Mouse (Mus musculus): ENCODE data around the gene Timm8b. TPM values are rescaled to one million over a fixed set of nuclear protein-coding genes. Genes with fewer than 3 reads are reported as not detected.
"Not testable (repeated sequence)": the region's sequence is repeated elsewhere in the genome, so short reads cannot be mapped to it uniquely, and the experiment has no call there.

The Timm8b gene
- total and polyA plus RNA-seq, 3 experiments, result 119 to 244 (median 160) TPM

GRCm38 (mm10) chr9:50616766-50617603 is 13.3 kb downstream of the Timm8b start, which contains the start of the genes Pih1d2 and Nkapd1 (continued):
- TF ChIP-seq TCF12 (IDR thresholded peaks at IDR 0.05; ENCODE audit: low read depth, low read length) (peak; percentile 70; the same call in 1 of the 2 replicates), ZC3H11A (IDR thresholded peaks at IDR 0.05; ENCODE audit: low read depth, low read length) (no peak), E2F4 (IDR thresholded peaks at IDR 0.05; ENCODE audit: insufficient replicate concordance, low read depth, low read length) (no peak), MEF2A (IDR thresholded peaks at IDR 0.05; ENCODE audit: borderline replicate concordance, low read depth, low read length) (no peak; the same call in 1 of the 2 replicates), MXI1 (IDR thresholded peaks at IDR 0.05; ENCODE audit: low read depth, low read length) (peak; percentile 98), CHD1 (IDR thresholded peaks at IDR 0.05; ENCODE audit: low read depth, low read length) (no peak)

GRCm38 (mm10) chr9:50617794-50618330 is 14.2 kb downstream of the Timm8b start:
- H3K9ac ChIP-seq (ENCODE audit: insufficient read depth, low read depth), result peak overlapping the region; percentile 86; the same call in 1 of the 2 replicates
- no peak overlapping the region for H3K27ac ChIP-seq (ENCODE audit: insufficient read depth, low read depth)
- H3K9me3 ChIP-seq (replicated peaks; ENCODE audit: low read length), result no peaks in the 10 kb centered on the region
- in situ Hi-C loops (cut with MboI; ENCODE audit: low pct_ligation_motif_present, low pct_unique_long_range_greater_than_20kb, low sequenced_read_pairs), result no loop called here
- TF ChIP-seq ZNF384 (IDR thresholded peaks at IDR 0.05; ENCODE audit: low read depth, low read length) (no peak), MEF2A (IDR thresholded peaks at IDR 0.05; ENCODE audit: borderline replicate concordance, low read depth, low read length) (no peak), TBP (conservative IDR thresholded peaks at IDR 0.05; ENCODE audit: low read depth, low read length) (0 out of 2 replicates have a peak, but pooled peaks have one; percentile 37), MAFK (IDR thresholded peaks at IDR 0.05; ENCODE audit: insufficient replicate concordance, low read length) (no peak)
- H3K4me2 ChIP-seq (ENCODE audit: insufficient read depth, low read depth, poor library complexity, severe bottlenecking), result peak overlapping the region; percentile 62; the same call in 1 of the 2 replicates
- peak overlapping the region in 2 of 3 experiments; percentile 71 to 96 for H3K4me3 ChIP-seq (replicated peaks in 1 of 3; ENCODE audit: low read depth in 2 of 3, low read length in 2 of 3, poor library complexity in 1 of 3)
- no peak for DNase-seq (ENCODE audit: extremely low read depth)
- H3K4me1 ChIP-seq (ENCODE audit: control insufficient read depth in 1 of 2, insufficient read depth in 2 of 2), result peaks cover 5 to 29% of the 10 kb centered on the region in 2 experiments; a peak in 2 of 4 replicates
- dilution Hi-C loops (cut with MboI; ENCODE audit: extremely low pct_ligation_motif_present, extremely low pct_unique_long_range_greater_than_20kb, low sequenced_read_pairs), result no loop called here
- peaks cover 34% of the 10 kb centered on the region for H3K79me2 ChIP-seq (replicated peaks; ENCODE audit: control insufficient read depth, extremely low read depth, insufficient read depth, poor library complexity, severe bottlenecking)
- no peaks in the 10 kb centered on the region for H3K27me3 ChIP-seq (replicated peaks)
- peaks cover 23 to 25% of the 10 kb centered on the region in 2 experiments for H3K36me3 ChIP-seq (replicated peaks in 1 of 2; ENCODE audit: control insufficient read depth in 1 of 2, insufficient read depth in 1 of 2, low read length in 1 of 2)

GRCm38 (mm10) chr9:50630903-50631302 is 27.2 kb downstream of the Timm8b start:
- H3K4me3 ChIP-seq (replicated peaks in 1 of 3; ENCODE audit: low read depth in 2 of 3, low read length in 2 of 3, poor library complexity in 1 of 3); in situ Hi-C loops (cut with MboI; ENCODE audit: low pct_ligation_motif_present, low pct_unique_long_range_greater_than_20kb, low sequenced_read_pairs); dilution Hi-C loops (cut with MboI; ENCODE audit: extremely low pct_ligation_motif_present, extremely low pct_unique_long_range_greater_than_20kb, low sequenced_read_pairs); H3K27me3 ChIP-seq (replicated peaks); H3K9ac ChIP-seq (ENCODE audit: insufficient read depth, low read depth); H3K27ac ChIP-seq (ENCODE audit: insufficient read depth, low read depth); DNase-seq (ENCODE audit: extremely low read depth); H3K4me1 ChIP-seq (ENCODE audit: control insufficient read depth in 1 of 2, insufficient read depth in 2 of 2); H3K79me2 ChIP-seq (replicated peaks; ENCODE audit: control insufficient read depth, extremely low read depth, insufficient read depth, poor library complexity, severe bottlenecking); H3K4me2 ChIP-seq (ENCODE audit: insufficient read depth, low read depth, poor library complexity, severe bottlenecking); H3K9me3 ChIP-seq (replicated peaks; ENCODE audit: low read length): not testable (repeated sequence)
- H3K36me3 ChIP-seq (replicated peaks in 1 of 2; ENCODE audit: control insufficient read depth in 1 of 2, insufficient read depth in 1 of 2, low read length in 1 of 2), result peaks cover 11 to 30% of the 10 kb centered on the region in 2 experiments
